Mouse (Mus musculus): Measurements from ENCODE around the gene Tent5a. TPM values are rescaled to one million over a fixed set of nuclear protein-coding genes. Genes with fewer than 3 reads are reported as not detected.

Gene Tent5a
- total and polyA plus RNA-seq, 2 experiments from 2014 or later, result 3.0 to 3.8 TPM

DNA sequence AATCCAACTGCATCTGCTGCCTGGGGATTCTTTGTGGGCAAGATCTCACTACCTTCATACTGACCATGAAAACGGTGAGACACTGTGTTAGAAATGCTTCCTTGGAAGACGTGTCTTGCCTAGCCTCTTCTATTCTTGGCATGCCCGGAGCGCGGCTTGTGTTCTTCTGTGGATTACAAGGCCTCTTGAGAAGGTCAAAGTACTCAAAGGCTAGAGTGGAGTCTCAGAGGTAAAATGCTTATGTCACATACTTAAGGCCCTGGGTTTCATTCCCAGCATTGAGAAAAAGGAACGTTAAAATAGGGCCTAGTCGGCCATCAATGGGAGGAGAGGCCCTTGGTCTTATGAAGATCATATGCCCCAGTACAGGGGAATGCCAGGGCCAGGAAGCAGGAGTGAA lies 8.9 kb upstream of the Tent5a start:
- no peaks in the 10 kb centered on the region for H3K27me3 ChIP-seq (ENCODE audit: insufficient read depth, low read length)
- no peak overlapping the region for H3K4me2 ChIP-seq (ENCODE audit: low read depth, low read length, poor library complexity, severe bottlenecking)
- 94% methylated on average over 7 of the region's 7 CpGs for whole genome bisulfite sequencing
- H3K4me3 ChIP-seq (ENCODE audit: low read depth, low read length), result no peak overlapping the region
- no peaks in the 10 kb centered on the region for H3K36me3 ChIP-seq (ENCODE audit: insufficient read depth, low read length)
- H3K9me3 ChIP-seq (ENCODE audit: low read length), result no peaks in the 10 kb centered on the region
- no peak overlapping the region for H3K27ac ChIP-seq (ENCODE audit: low read depth, low read length)
- no peak for TF ChIP-seq CTCF (IDR thresholded peaks at IDR 0.05)
- H3K9ac ChIP-seq (replicated peaks; ENCODE audit: low read length, poor library complexity, severe bottlenecking), result no peak overlapping the region
- ATAC-seq (ENCODE audit: low FRiP score) (no peak), DNase-seq (ENCODE audit: low spot score) (no peak)
- no peaks in the 10 kb centered on the region for H3K4me1 ChIP-seq (ENCODE audit: insufficient read depth, low read length)

DNA sequence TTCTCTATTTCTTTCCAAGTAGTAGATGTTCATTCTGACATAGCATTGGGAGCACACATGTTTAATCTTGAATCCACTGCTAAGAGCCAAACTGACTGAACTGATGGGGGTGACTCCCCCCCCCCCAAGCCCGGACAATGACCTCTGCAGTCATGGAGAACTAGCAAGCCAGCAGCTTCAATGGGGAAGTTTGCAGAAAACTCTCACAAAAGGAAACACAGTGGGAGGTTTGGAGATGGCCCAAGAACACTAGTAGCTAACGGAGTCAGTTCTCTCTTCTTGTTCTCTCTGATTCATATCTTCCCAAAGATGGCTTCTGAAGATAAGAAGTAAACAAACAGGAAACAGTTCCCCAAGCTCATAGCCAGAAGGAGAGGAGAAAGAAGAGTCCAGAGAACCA lies 4.4 kb upstream of the Tent5a start:
- Histone ChIP-seq H3K27me3 (ENCODE audit: insufficient read depth, low read length) (no peaks in the 10 kb centered on the region), H3K9me3 (ENCODE audit: low read length) (no peaks in the 10 kb centered on the region), H3K4me1 (ENCODE audit: insufficient read depth, low read length) (no peaks in the 10 kb centered on the region), H3K27ac (ENCODE audit: low read depth, low read length) (no peak overlapping the region), H3K9ac (replicated peaks; ENCODE audit: low read length, poor library complexity, severe bottlenecking) (no peak overlapping the region), H3K36me3 (ENCODE audit: insufficient read depth, low read length) (no peaks in the 10 kb centered on the region), H3K4me2 (ENCODE audit: low read depth, low read length, poor library complexity, severe bottlenecking) (no peak overlapping the region), H3K4me3 (ENCODE audit: low read depth, low read length) (no peak overlapping the region)
- WGBS, result 60% methylated on average over 2 of the region's 2 CpGs
- no peak for ATAC-seq (ENCODE audit: low FRiP score)
- TF ChIP-seq CTCF (IDR thresholded peaks at IDR 0.05), result no peak
- no peak for DNase-seq (ENCODE audit: low spot score)

DNA sequence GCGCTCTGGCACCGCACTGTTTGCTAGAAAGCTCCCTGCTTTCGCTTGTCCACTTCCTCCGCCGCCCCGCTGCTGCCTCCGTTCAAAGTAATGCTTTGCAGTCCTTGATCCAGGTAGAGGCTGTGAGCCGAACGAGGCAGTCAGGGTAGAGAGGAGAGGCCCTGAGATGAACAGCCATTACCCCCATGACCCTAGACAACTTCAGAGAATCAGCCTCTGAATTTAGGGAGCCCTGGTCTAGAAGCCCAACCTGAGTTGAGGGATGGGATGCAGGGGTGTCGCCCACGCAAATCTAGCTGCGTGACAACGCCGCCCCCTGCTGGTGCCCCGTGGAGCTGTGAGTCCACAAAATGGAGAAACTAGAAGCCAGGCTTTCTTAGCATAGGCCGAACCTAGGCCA lies 1.1 kb upstream of the Tent5a start:
- H3K4me1 ChIP-seq (ENCODE audit: insufficient read depth, low read length), result no peaks in the 10 kb centered on the region
- H3K9me3 ChIP-seq (ENCODE audit: low read length), result no peaks in the 10 kb centered on the region
- DNase-seq (ENCODE audit: low spot score), result peak; percentile 85
- TF ChIP-seq CTCF (IDR thresholded peaks at IDR 0.05), result peak; percentile 98
- H3K9ac ChIP-seq (replicated peaks; ENCODE audit: low read length, poor library complexity, severe bottlenecking), result peak overlapping the region; percentile 46; the same call in 1 of the 2 replicates
- no peaks in the 10 kb centered on the region for H3K27me3 ChIP-seq (ENCODE audit: insufficient read depth, low read length)
- ATAC-seq (ENCODE audit: low FRiP score), result peak; percentile 72
- peak overlapping the region; percentile 58 for H3K4me3 ChIP-seq (ENCODE audit: low read depth, low read length)
- no peaks in the 10 kb centered on the region for H3K36me3 ChIP-seq (ENCODE audit: insufficient read depth, low read length)
- H3K4me2 ChIP-seq (ENCODE audit: low read depth, low read length, poor library complexity, severe bottlenecking), result peak overlapping the region; percentile 95
- H3K27ac ChIP-seq (ENCODE audit: low read depth, low read length), result peak overlapping the region; percentile 62
- under 1% methylated on average over 16 of the region's 16 CpGs for WGBS

DNA sequence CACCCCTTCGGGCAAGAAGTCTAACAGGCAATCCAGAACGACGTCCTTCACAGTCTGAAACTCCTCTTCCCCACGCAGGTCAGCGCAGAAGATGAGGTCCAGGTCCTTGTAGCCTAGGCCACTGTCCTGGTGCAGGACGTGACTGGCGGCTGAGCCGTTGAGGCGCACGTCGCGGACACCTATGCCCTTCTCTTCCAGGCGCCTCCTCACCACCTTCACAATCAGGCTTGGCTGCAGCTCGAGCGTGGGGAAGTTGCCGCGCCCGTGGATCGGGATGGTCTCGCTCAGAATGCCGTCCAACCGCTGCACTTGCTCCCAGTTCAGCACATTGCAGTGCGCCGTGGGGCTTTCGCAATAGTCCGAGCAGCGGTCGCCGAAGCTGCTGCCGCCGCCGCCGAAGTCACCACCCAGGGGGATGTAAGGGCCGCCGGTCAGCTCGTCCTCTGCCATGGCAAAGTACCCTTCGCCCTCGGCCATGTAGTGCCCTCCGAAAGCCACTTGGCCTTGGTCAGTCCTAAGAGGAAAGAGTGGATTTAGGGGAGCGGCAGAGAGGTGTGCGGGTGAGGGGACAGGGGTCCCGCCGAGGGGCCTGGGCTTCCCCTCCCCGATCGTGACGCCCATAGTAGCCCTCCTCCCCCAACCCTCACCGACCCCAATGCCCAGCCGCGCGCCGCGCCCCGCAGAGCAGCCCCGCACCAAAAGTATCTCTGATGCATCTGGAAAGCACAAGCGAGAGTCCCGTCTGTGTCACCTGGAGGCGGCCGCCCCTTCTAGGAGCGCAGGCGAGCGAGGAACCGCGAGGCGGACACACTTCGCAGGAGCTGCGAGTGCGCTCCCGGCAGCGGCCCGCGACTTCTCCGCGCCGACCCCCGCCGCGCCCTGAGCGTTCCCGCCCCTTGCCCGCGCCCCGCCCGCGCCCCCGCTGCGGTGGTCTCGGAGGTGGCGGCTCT lies 581 bp downstream of the Tent5a start:
- Histone ChIP-seq H3K9ac (replicated peaks; ENCODE audit: low read length, poor library complexity, severe bottlenecking) (peak overlapping the region; percentile 40), H3K9me3 (ENCODE audit: low read length) (no peaks in the 10 kb centered on the region), H3K4me3 (ENCODE audit: low read depth, low read length) (peak overlapping the region; percentile 58), H3K27ac (ENCODE audit: low read depth, low read length) (peak overlapping the region; percentile 62), H3K4me2 (ENCODE audit: low read depth, low read length, poor library complexity, severe bottlenecking) (peak overlapping the region; percentile 95), H3K36me3 (ENCODE audit: insufficient read depth, low read length) (no peaks in the 10 kb centered on the region), H3K4me1 (ENCODE audit: insufficient read depth, low read length) (no peaks in the 10 kb centered on the region), H3K27me3 (ENCODE audit: insufficient read depth, low read length) (no peaks in the 10 kb centered on the region)
- under 1% methylated on average over 76 of the region's 88 CpGs for WGBS
- DNase-seq (ENCODE audit: low spot score) (no peak), ATAC-seq (ENCODE audit: low FRiP score) (peak; percentile 38)
- no peak for TF ChIP-seq CTCF (IDR thresholded peaks at IDR 0.05)

DNA sequence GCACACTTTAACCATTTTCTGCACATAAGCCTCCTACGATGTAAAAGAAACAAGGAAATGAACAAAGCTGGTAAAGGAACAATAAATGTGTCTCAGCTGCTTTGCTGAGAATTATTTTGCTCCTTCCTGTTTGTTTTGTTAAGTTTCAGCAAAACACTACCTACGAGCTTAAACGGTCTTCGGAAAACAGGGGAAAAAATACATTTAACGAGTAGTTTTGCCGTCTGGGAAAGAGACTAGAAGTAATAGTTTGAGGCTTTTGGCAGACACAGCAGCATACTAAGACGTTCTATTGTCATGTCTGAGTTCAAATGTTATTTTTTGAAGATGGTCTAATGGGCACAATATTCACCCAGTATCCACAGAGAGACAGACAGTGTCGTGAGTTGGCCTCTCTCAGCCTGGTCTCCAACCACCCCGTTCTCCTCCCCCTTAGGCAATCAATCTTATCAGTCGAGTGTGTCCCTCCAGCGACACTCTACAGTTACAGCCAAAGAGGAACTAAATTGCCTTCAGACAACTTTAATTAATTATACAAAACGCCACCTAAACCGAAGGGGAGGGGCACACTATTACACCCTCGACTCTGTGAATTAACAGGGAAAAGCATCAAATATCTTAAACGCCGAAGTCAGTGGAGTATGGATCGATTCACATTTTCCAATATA lies 1.8 kb downstream of the Tent5a start:
- DNase-seq (ENCODE audit: low spot score) (peak; percentile 32), ATAC-seq (ENCODE audit: low FRiP score) (no peak)
- Histone ChIP-seq H3K9me3 (ENCODE audit: low read length) (no peaks in the 10 kb centered on the region), H3K36me3 (ENCODE audit: insufficient read depth, low read length) (no peaks in the 10 kb centered on the region), H3K4me3 (ENCODE audit: low read depth, low read length) (peak overlapping the region; percentile 58), H3K27ac (ENCODE audit: low read depth, low read length) (no peak overlapping the region), H3K4me2 (ENCODE audit: low read depth, low read length, poor library complexity, severe bottlenecking) (peak overlapping the region; percentile 95), H3K9ac (replicated peaks; ENCODE audit: low read length, poor library complexity, severe bottlenecking) (no peak overlapping the region), H3K27me3 (ENCODE audit: insufficient read depth, low read length) (no peaks in the 10 kb centered on the region), H3K4me1 (ENCODE audit: insufficient read depth, low read length) (no peaks in the 10 kb centered on the region)
- WGBS, result 40% methylated on average over 17 of the region's 17 CpGs
- no peak; the same call in 1 of the 2 replicates for TF ChIP-seq CTCF (IDR thresholded peaks at IDR 0.05)

Measured in midbrain, postnatal 0 days (tissue).